In genomic region chr3:58681831-58682230, GRCm38 (mm10) we compare ENCODE assay signal across 26 mouse cellular contexts. TPM values are rescaled to one million over a fixed set of nuclear protein-coding genes. Genes with fewer than 3 reads are reported as not detected.
A peak's percentile ranks its signal among the peaks of the same experiment; 100 is the strongest.
DNase-seq lines count a peak whose midpoint lies in the region; ATAC-seq and TF ChIP-seq lines count a peak whose summit lies in the region.
"Had no signal": no experiment of that assay in that cellular context is flagged by ENCODE, and none has a peak within 500 bp of the region (broad histone marks: within the 10 kb centered on the region; RNA-seq: fewer than 3 reads in every experiment).

No protein-coding gene starts in this region.

- H3K4me1 ChIP-seq in kidney, embryonic 14.5 days (ENCODE audit: control insufficient read depth, insufficient read depth, low read length) = peaks cover 7% of the 10 kb centered on the region
- peaks cover 31% of the 10 kb centered on the region for H3K4me1 ChIP-seq in liver, embryonic 13.5 days (replicated peaks)
- peaks cover 39% of the 10 kb centered on the region for H3K4me1 ChIP-seq in neural tube, embryonic 15.5 days

- DNase-seq in gastrocnemius, adult 2 months = no peak
- DNase-seq in gastrocnemius, postnatal 14 days = no peak
- DNase-seq in kidney, adult 9 months = peak; percentile 87
- no peak for DNase-seq in liver, embryonic 13.5 days
- DNase-seq in left cerebral cortex, postnatal 10 days (ENCODE audit: extremely low spot score in 1 of 2, low spot score in 2 of 2) = no peak
- DNase-seq: cerebellum, adult 8-10 months; cerebellum, postnatal 25 days; gastrocnemius, postnatal 36 days; heart, adult 2 months; heart, postnatal 10 days; left cerebral cortex, postnatal 4 days; thymus, adult 2 months; thymus, postnatal 36 days had no signal

- H3K27ac ChIP-seq in gastrocnemius, adult 2 months = peak overlapping the region; percentile 79
- no peak overlapping the region for H3K27ac ChIP-seq in kidney, embryonic 14.5 days (ENCODE audit: low read depth, low read length)
- 0 out of 2 replicates have a peak overlapping the region, but pooled peaks have one; percentile 29 for H3K27ac ChIP-seq in liver, embryonic 13.5 days
- H3K27ac ChIP-seq in neural tube, embryonic 15.5 days (replicated peaks) = no peak overlapping the region
- H3K27ac ChIP-seq: embryonic facial prominence, embryonic 10.5 days; embryonic facial prominence, embryonic 15.5 days; forebrain, embryonic 13.5 days; heart, adult 2 months; heart, embryonic 13.5 days; hindbrain, embryonic 14.5 days; kidney, embryonic 15.5 days; lung, embryonic 15.5 days had no signal

- no peaks in the 10 kb centered on the region for H3K9me3 ChIP-seq in kidney, embryonic 14.5 days (ENCODE audit: control insufficient read depth, low read length)
- no peaks in the 10 kb centered on the region for H3K9me3 ChIP-seq in liver, embryonic 13.5 days (replicated peaks)
- no peaks in the 10 kb centered on the region for H3K9me3 ChIP-seq in neural tube, embryonic 15.5 days (replicated peaks)
- H3K9me3 ChIP-seq: embryonic facial prominence, embryonic 10.5 days; embryonic facial prominence, embryonic 15.5 days; forebrain, embryonic 13.5 days; heart, embryonic 13.5 days; kidney, embryonic 15.5 days; lung, embryonic 15.5 days had no signal

- no peak for TF ChIP-seq CTCF in gastrocnemius, adult 2 months (IDR thresholded peaks at IDR 0.05)

- intact Hi-C loops in gastrocnemius, adult 2 months (cut with DNase I) = loop anchor here (10.0 kb wide), 1 partner anchor 157 kb away; the partner anchor contains the start of genes Eif2a and Serp1
- intact Hi-C loops in gastrocnemius, postnatal 14 days (cut with DNase I; ENCODE audit: low total_unique reads) = no loop called here
- intact Hi-C loops in left cerebral cortex, postnatal 10 days (cut with DNase I) = no loop called here

- H3K27me3 ChIP-seq in kidney, embryonic 14.5 days (ENCODE audit: control insufficient read depth, insufficient read depth, low read length) = no peaks in the 10 kb centered on the region
- no peaks in the 10 kb centered on the region for H3K27me3 ChIP-seq in liver, embryonic 13.5 days
- H3K27me3 ChIP-seq in neural tube, embryonic 15.5 days (replicated peaks) = no peaks in the 10 kb centered on the region
- H3K27me3 ChIP-seq: embryonic facial prominence, embryonic 15.5 days; forebrain, embryonic 13.5 days; heart, embryonic 13.5 days; kidney, embryonic 15.5 days; lung, embryonic 15.5 days had no signal

- WGBS in kidney, embryonic 14.5 days = 24% methylated on average over 2 of the region's 2 CpGs
- 56% methylated on average over 2 of the region's 2 CpGs for WGBS in liver, embryonic 13.5 days (ENCODE audit: insufficient replicate concordance)
- 18% methylated on average over 2 of the region's 2 CpGs for WGBS in neural tube, embryonic 15.5 days

- no peaks in the 10 kb centered on the region for H3K36me3 ChIP-seq in kidney, embryonic 14.5 days (ENCODE audit: control insufficient read depth, insufficient read depth, low read length)
- H3K36me3 ChIP-seq in liver, embryonic 13.5 days = no peaks in the 10 kb centered on the region
- H3K36me3 ChIP-seq in neural tube, embryonic 15.5 days = no peaks in the 10 kb centered on the region
- H3K36me3 ChIP-seq: embryonic facial prominence, embryonic 10.5 days; embryonic facial prominence, embryonic 15.5 days; heart, embryonic 13.5 days; kidney, embryonic 15.5 days; lung, embryonic 15.5 days had no signal

- H3K4me3 ChIP-seq in gastrocnemius, adult 2 months = no peak overlapping the region
- H3K4me3 ChIP-seq in kidney, embryonic 14.5 days (ENCODE audit: low read length) = no peak overlapping the region
- H3K4me3 ChIP-seq in liver, embryonic 13.5 days (replicated peaks) = no peak overlapping the region
- H3K4me3 ChIP-seq in neural tube, embryonic 15.5 days (replicated peaks) = no peak overlapping the region
- H3K4me3 ChIP-seq: embryonic facial prominence, embryonic 10.5 days; embryonic facial prominence, embryonic 15.5 days; forebrain, embryonic 13.5 days; heart, adult 2 months; heart, embryonic 13.5 days; kidney, embryonic 15.5 days; lung, embryonic 15.5 days had no signal

- H3K9ac ChIP-seq in kidney, embryonic 14.5 days (ENCODE audit: low read depth, low read length) = no peak overlapping the region
- no peak overlapping the region for H3K9ac ChIP-seq in liver, embryonic 13.5 days
- no peak overlapping the region for H3K9ac ChIP-seq in neural tube, embryonic 15.5 days (replicated peaks)
- H3K9ac ChIP-seq: embryonic facial prominence, embryonic 15.5 days; forebrain, embryonic 13.5 days; heart, embryonic 13.5 days; hindbrain, embryonic 14.5 days; kidney, embryonic 15.5 days; lung, embryonic 15.5 days had no signal

- no peak overlapping the region for H3K4me2 ChIP-seq in kidney, embryonic 14.5 days (replicated peaks; ENCODE audit: low read depth, low read length)
- no peak overlapping the region for H3K4me2 ChIP-seq in liver, embryonic 13.5 days
- no peak overlapping the region for H3K4me2 ChIP-seq in neural tube, embryonic 15.5 days
- H3K4me2 ChIP-seq: embryonic facial prominence, embryonic 15.5 days; forebrain, embryonic 13.5 days; heart, embryonic 13.5 days; hindbrain, embryonic 14.5 days; kidney, embryonic 15.5 days; lung, embryonic 15.5 days; midbrain, embryonic 11.5 days had no signal

- no peak for ATAC-seq in kidney, embryonic 14.5 days (ENCODE audit: low FRiP score, low TSS enrichment)
- no peak for ATAC-seq in liver, embryonic 13.5 days (ENCODE audit: low read depth)
- ATAC-seq in neural tube, embryonic 15.5 days (ENCODE audit: low FRiP score) = no peak
- ATAC-seq: forebrain, embryonic 13.5 days; midbrain, embryonic 16.5 days had no signal

RNA-seq across cellular contexts. Expression of gene Siah2, which starts 10.4 kb away (rescaled TPM):
- 10 to 100 TPM in 1 of 2 experiments, 1 to 10 TPM in 1; 8.3 to 11.8 TPM for total RNA-seq in gastrocnemius, adult 2 months (2021)
- 10 to 100 TPM in 1 of 2 experiments, 1 to 10 TPM in 1; 7.0 to 10.1 TPM for total RNA-seq in gastrocnemius, postnatal 14 days (2021)
- polyA plus RNA-seq in kidney, embryonic 14.5 days (2014; fragmentation: Nextera tagmentation; extraction: Ambion mirVana) = 4.6 and 5.5 TPM in 2 replicates
- 2.4 and 2.5 TPM in 2 replicates for polyA plus RNA-seq in liver, embryonic 13.5 days (2015; fragmentation: Nextera tagmentation; extraction: Ambion mirVana)
- polyA plus RNA-seq in neural tube, embryonic 15.5 days (2015; fragmentation: Nextera tagmentation; extraction: Ambion mirVana) = 10.2 and 12.2 TPM in 2 replicates
- 10 to 100 TPM; 17.8 to 19.2 TPM for total RNA-seq in left cerebral cortex, postnatal 10 days (2021)

RNA-seq across cellular contexts. Expression of gene Erich6, which starts 44.8 kb away (rescaled TPM):
- total RNA-seq in gastrocnemius, adult 2 months (2021) = not detected
- under 1 TPM; 0.13 to 0.14 TPM for total RNA-seq in gastrocnemius, postnatal 14 days (2021)
- polyA plus RNA-seq in kidney, embryonic 14.5 days (2014; fragmentation: Nextera tagmentation; extraction: Ambion mirVana) = 0.14 TPM in 1 of 2 replicates, not detected in the other
- not detected in 2 replicates for polyA plus RNA-seq in liver, embryonic 13.5 days (2015; fragmentation: Nextera tagmentation; extraction: Ambion mirVana)
- 0.18 TPM in 1 of 2 replicates, not detected in the other for polyA plus RNA-seq in neural tube, embryonic 15.5 days (2015; fragmentation: Nextera tagmentation; extraction: Ambion mirVana)
- total RNA-seq in left cerebral cortex, postnatal 10 days (2021) = 1 to 10 TPM; 1.5 to 1.9 TPM
- total RNA-seq: gastrocnemius, postnatal 36 days; heart, adult 2 months; hematopoietic stem cell, adult 5-6 weeks had no signal
- polyA plus RNA-seq: embryonic facial prominence, embryonic 10.5 days; embryonic facial prominence, embryonic 15.5 days; kidney, embryonic 15.5 days; lung, embryonic 15.5 days; neural tube, embryonic 11.5 days; thymus, adult 2 months had no signal

Comparison
In these comparisons a context has a peak if more than half of its experiments do, and no peak if none do; other contexts are left out.
1. H3K27ac ChIP-seq: peak in gastrocnemius, adult 2 months (single experiment) and liver, embryonic 13.5 days (single experiment); none in kidney, embryonic 14.5 days (single experiment) and neural tube, embryonic 15.5 days (single experiment).